Mouse (Mus musculus): ENCODE data around the gene Slc2a1. TPM values are rescaled to one million over a fixed set of nuclear protein-coding genes. Genes with fewer than 3 reads are reported as not detected.

The Slc2a1 gene
- total and polyA plus RNA-seq, 3 experiments: 33.4 to 64.9 (median 46.2) TPM

- H3K4me3 ChIP-seq (replicated peaks in 1 of 3; ENCODE audit: low read depth in 2 of 3, low read length in 2 of 3, poor library complexity in 1 of 3): no peak overlapping the region
- no peaks in the 10 kb centered on the region for H3K27me3 ChIP-seq (replicated peaks)
- no peak overlapping the region for H3K4me2 ChIP-seq (ENCODE audit: insufficient read depth, low read depth, poor library complexity, severe bottlenecking)
- no peaks in the 10 kb centered on the region for H3K79me2 ChIP-seq (replicated peaks; ENCODE audit: control insufficient read depth, extremely low read depth, insufficient read depth, poor library complexity, severe bottlenecking)
- no peak overlapping the region for H3K27ac ChIP-seq (ENCODE audit: insufficient read depth, low read depth)
- H3K36me3 ChIP-seq (replicated peaks in 1 of 2; ENCODE audit: control insufficient read depth in 1 of 2, insufficient read depth in 1 of 2, low read length in 1 of 2): no peaks in the 10 kb centered on the region
- H3K9ac ChIP-seq (ENCODE audit: insufficient read depth, low read depth): no peak overlapping the region
- dilution Hi-C loops (cut with MboI; ENCODE audit: extremely low pct_ligation_motif_present, extremely low pct_unique_long_range_greater_than_20kb, low sequenced_read_pairs): no loop called here
- in situ Hi-C loops (cut with MboI; ENCODE audit: low pct_ligation_motif_present, low pct_unique_long_range_greater_than_20kb, low sequenced_read_pairs): no loop called here
- peaks cover 4% of the 10 kb centered on the region for H3K9me3 ChIP-seq (replicated peaks; ENCODE audit: low read length)
- TF ChIP-seq NRF1 (IDR thresholded peaks at IDR 0.05; ENCODE audit: low read depth, low read length) (no peak), TCF12 (IDR thresholded peaks at IDR 0.05; ENCODE audit: low read depth, low read length) (no peak), BHLHE40 (IDR thresholded peaks at IDR 0.05; ENCODE audit: low read depth, low read length) (no peak), TBP (conservative IDR thresholded peaks at IDR 0.05; ENCODE audit: low read depth, low read length) (no peak), EP300 (IDR thresholded peaks at IDR 0.05; ENCODE audit: low read length) (no peak), RAD21 (IDR thresholded peaks at IDR 0.05; ENCODE audit: low read depth, low read length) (no peak), ZNF384 (IDR thresholded peaks at IDR 0.05; ENCODE audit: low read depth, low read length) (no peak), POLR2A (IDR thresholded peaks at IDR 0.05; ENCODE audit: low read depth, low read length) (no peak), JUN (IDR thresholded peaks at IDR 0.05; ENCODE audit: insufficient read depth, low read depth, low read length) (no peak), ZMIZ1 (IDR thresholded peaks at IDR 0.05; ENCODE audit: low read depth, low read length) (no peak), RCOR1 (conservative IDR thresholded peaks at IDR 0.05; ENCODE audit: low read depth, low read length) (no peak), ZKSCAN1 (IDR thresholded peaks at IDR 0.05; ENCODE audit: borderline replicate concordance, low read depth, low read length) (no peak)
- no peak for DNase-seq (ENCODE audit: extremely low read depth)
- H3K4me1 ChIP-seq (ENCODE audit: control insufficient read depth in 1 of 2, insufficient read depth in 2 of 2): peaks cover 5 to 12% of the 10 kb centered on the region in 2 experiments; a peak in 2 of 4 replicates
Observed at GRCm38 (mm10) chr4:119146816-119147215, 38.3 kb downstream of the Slc2a1 start.

- TF ChIP-seq JUN (IDR thresholded peaks at IDR 0.05; ENCODE audit: insufficient read depth, low read depth, low read length) (no peak), NELFE (IDR thresholded peaks at IDR 0.05; ENCODE audit: low read depth, low read length) (no peak), ZC3H11A (IDR thresholded peaks at IDR 0.05; ENCODE audit: low read depth, low read length) (no peak), CHD1 (IDR thresholded peaks at IDR 0.05; ENCODE audit: low read depth, low read length) (no peak), UBTF (IDR thresholded peaks at IDR 0.05; ENCODE audit: low read depth, low read length) (no peak), RAD21 (IDR thresholded peaks at IDR 0.05; ENCODE audit: low read depth, low read length) (no peak), RCOR1 (conservative IDR thresholded peaks at IDR 0.05; ENCODE audit: low read depth, low read length) (no peak), E2F4 (IDR thresholded peaks at IDR 0.05; ENCODE audit: insufficient replicate concordance, low read depth, low read length) (no peak), NRF1 (IDR thresholded peaks at IDR 0.05; ENCODE audit: low read depth, low read length) (no peak), CTCF (conservative IDR thresholded peaks at IDR 0.05 in 1 of 2, IDR thresholded peaks at IDR 0.05 in 1 of 2; ENCODE audit: low read depth in 2 of 2, low read length in 2 of 2) (no peak), MYC (IDR thresholded peaks at IDR 0.05; ENCODE audit: low read depth, low read length) (no peak), MAX (IDR thresholded peaks at IDR 0.05; ENCODE audit: low read length) (no peak), ETS1 (conservative IDR thresholded peaks at IDR 0.05; ENCODE audit: low read depth, low read length) (no peak), POLR2A (IDR thresholded peaks at IDR 0.05; ENCODE audit: low read depth, low read length) (no peak), TCF12 (IDR thresholded peaks at IDR 0.05; ENCODE audit: low read depth, low read length) (no peak), MAFK (IDR thresholded peaks at IDR 0.05; ENCODE audit: insufficient replicate concordance, low read length) (no peak)
- Histone ChIP-seq H3K27ac (ENCODE audit: insufficient read depth, low read depth) (no peak overlapping the region), H3K4me2 (ENCODE audit: insufficient read depth, low read depth, poor library complexity, severe bottlenecking) (no peak overlapping the region), H3K4me1 (ENCODE audit: control insufficient read depth in 1 of 2, insufficient read depth in 2 of 2) (peaks cover 5 to 12% of the 10 kb centered on the region in 2 experiments; a peak in 2 of 4 replicates), H3K9me3 (replicated peaks; ENCODE audit: low read length) (peaks cover 4% of the 10 kb centered on the region), H3K79me2 (replicated peaks; ENCODE audit: control insufficient read depth, extremely low read depth, insufficient read depth, poor library complexity, severe bottlenecking) (no peaks in the 10 kb centered on the region), H3K9ac (ENCODE audit: insufficient read depth, low read depth) (no peak overlapping the region), H3K4me3 (replicated peaks in 1 of 3; ENCODE audit: low read depth in 2 of 3, low read length in 2 of 3, poor library complexity in 1 of 3) (no peak overlapping the region), H3K27me3 (replicated peaks) (no peaks in the 10 kb centered on the region), H3K36me3 (replicated peaks in 1 of 2; ENCODE audit: control insufficient read depth in 1 of 2, insufficient read depth in 1 of 2, low read length in 1 of 2) (no peaks in the 10 kb centered on the region)
- dilution Hi-C loops (cut with MboI; ENCODE audit: extremely low pct_ligation_motif_present, extremely low pct_unique_long_range_greater_than_20kb, low sequenced_read_pairs) (no loop called here), in situ Hi-C loops (cut with MboI; ENCODE audit: low pct_ligation_motif_present, low pct_unique_long_range_greater_than_20kb, low sequenced_read_pairs) (no loop called here)
- DNase-seq (ENCODE audit: extremely low read depth): no peak
Observed at GRCm38 (mm10) chr4:119147347-119147746, 38.8 kb downstream of the Slc2a1 start.

All from CH12.LX (cell line).